Mouse (Mus musculus) heart, adult 18-20 months (tissue): ENCODE data around the gene 4930555G01Rik. TPM values are rescaled to one million over a fixed set of nuclear protein-coding genes. Genes with fewer than 3 reads are reported as not detected.
"Not testable (repeated sequence)": the region's sequence is repeated elsewhere in the genome, so short reads cannot be mapped to it uniquely, and the experiment has no call there.

ENCODE experiments used
- DNase-seq, 2 experiments: peaks; one replicate each; pipeline ENCODE4 v3.0.0; 2021 to 2022; ENCODE audit warnings: mixed read lengths in 1 of 2
- long read RNA-seq, 2 experiments: library from polyadenylated mRNA; stranded (forward); transcript quantifications; one replicate each; pipeline ENCODE4 v2.0.0; 2021
- total RNA-seq, 2 experiments: library from RNA; stranded (reverse); gene quantifications; 2 replicates each; pipeline ENCODE4 v1.2.3; 2021

4930555G01Rik gene
- not detected for total RNA-seq
- long read RNA-seq, experiment 1, result 0 reads
- long read RNA-seq, experiment 2, result 0 reads

DNA sequence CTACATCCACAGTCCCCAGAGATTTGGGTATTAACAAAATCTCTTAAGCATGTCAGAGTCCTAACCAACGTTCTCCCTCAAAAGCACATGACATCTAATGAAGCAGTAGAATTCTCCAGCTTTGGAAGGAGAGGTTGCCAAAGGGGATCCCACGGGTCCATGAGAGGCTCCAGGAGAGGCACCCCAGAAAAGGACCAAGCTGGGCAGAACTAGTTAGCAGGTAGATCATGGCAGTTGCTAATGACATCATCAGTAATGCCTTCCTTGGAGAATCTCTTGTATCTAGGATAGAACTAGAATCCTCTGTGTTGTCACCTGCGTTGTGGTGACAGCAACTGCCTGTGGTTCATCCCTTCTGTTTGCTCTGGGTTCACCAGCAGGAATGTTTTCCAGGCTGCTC, at the start of gene 4930555G01Rik:
TSS of gene 4930555G01Rik (plus strand) at position 301 of the 400 bp plus-strand sequence.
- not testable (repeated sequence) for DNase-seq

DNA sequence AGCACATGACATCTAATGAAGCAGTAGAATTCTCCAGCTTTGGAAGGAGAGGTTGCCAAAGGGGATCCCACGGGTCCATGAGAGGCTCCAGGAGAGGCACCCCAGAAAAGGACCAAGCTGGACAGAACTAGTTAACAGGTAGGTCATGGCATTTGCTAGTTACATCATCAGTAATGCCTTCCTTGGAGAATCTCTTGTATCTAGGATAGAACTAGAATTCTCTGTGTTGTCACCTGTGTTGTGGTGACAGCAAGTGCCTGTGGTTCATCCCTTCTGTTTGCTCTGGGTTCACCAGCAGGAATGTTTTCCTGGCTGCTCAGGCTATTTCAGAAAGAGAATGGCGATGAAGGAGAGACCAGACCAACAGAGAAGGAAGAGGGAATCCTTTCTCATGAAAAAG, 34.8 kb upstream of the 4930555G01Rik start, which contains the start of gene Gm3298:
TSS of gene Gm3298 (plus strand) at position 301 of the 400 bp plus-strand sequence.
- not testable (repeated sequence) for DNase-seq

DNA sequence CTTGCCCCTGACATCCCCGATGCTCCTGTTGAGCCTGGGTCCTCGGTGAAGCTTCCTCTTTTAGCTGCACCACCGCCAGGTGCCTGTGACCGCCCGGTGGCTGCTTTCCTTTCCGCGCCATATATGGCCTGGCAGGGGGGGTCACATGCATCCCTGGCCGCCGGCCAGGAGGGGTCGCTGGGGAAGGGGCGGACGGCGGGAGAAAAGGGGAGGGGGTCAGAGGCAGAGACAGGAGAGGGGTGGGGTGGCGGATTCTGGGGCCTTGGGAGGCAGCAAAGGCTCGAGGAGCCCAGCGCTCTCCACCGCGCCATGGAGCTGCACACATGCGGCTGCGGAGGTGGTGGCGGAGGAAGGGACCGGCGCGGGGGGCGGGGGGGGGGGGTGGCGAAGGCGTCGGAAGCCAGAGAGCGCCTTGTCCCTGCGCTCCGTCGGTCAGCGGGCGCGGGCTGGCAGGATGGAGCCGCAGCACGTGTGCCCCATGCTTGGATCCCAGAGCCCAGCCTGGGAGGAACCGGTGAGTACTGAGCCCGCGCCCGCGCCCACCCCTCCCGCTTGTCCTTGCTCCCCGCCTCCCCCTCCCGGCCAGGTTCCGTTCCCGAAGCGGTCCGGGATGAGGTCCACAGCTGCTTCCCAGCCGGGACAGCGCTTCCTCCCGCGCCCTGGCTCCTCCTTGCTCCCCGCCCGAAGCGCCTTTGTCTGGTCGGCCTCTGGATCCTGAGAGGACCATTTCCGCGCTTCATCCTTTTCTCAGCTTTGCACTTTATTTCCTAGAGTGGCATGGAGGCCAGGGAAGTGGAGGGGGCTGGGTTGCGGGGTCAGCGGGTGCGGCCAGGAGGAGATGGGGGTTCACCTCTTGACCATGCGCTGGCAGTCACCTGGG, 20.4 kb downstream of the 4930555G01Rik start, which contains the start of gene Gm8281:
TSS of gene Gm8281 (plus strand) at position 430 of the 880 bp plus-strand sequence.
- peak; percentile 2 to 14 for DNase-seq

Other genes with a start within 250 kb of the 4930555G01Rik start
- not detected for gene Gm3269, start 212.5 kb upstream of the 4930555G01Rik start, total RNA-seq
- under 1 TPM in 1 of 2 experiments, not detected in 1; 0.97 TPM for gene Gm3264, start 195.1 kb upstream of the 4930555G01Rik start, total RNA-seq
- gene Gm3278, start 158.2 kb upstream of the 4930555G01Rik start, total RNA-seq, result not detected
- not detected for gene Gm8297, start 66.7 kb upstream of the 4930555G01Rik start, total RNA-seq
- not detected for gene Gm3298, start 34.7 kb upstream of the 4930555G01Rik start, total RNA-seq
- not detected for gene Gm8281, start 20.4 kb downstream of the 4930555G01Rik start, total RNA-seq
- not detected for gene Gm8279, start 80.9 kb downstream of the 4930555G01Rik start, total RNA-seq
- not detected for gene Gm3317, start 113.9 kb downstream of the 4930555G01Rik start, total RNA-seq
- not detected for gene Gm8271, start 135.2 kb downstream of the 4930555G01Rik start, total RNA-seq
- gene Gm3526, start 210.0 kb downstream of the 4930555G01Rik start, total RNA-seq, result not detected